Mouse (Mus musculus) left cerebral cortex, adult 2 months (tissue): ENCODE data around the gene Ssb. TPM values are rescaled to one million over a fixed set of nuclear protein-coding genes. Genes with fewer than 3 reads are reported as not detected.
"Not testable (repeated sequence)": the region's sequence is repeated elsewhere in the genome, so short reads cannot be mapped to it uniquely, and the experiment has no call there.

Source experiments
- DNase-seq, 2 experiments: peaks; one replicate each; pipeline ENCODE4 v3.0.0; 2021 to 2022; ENCODE audit warnings: low spot score in 2 of 2, mixed read lengths in 1 of 2; ENCODE audit errors: extremely low spot score in 1 of 2
- H3K27ac ChIP-seq: fragments of 200-600 bp; 2 replicates; pipeline ENCODE4 v1.8.1; 2022
- H3K4me3 ChIP-seq: fragments of 200-600 bp; 2 replicates; pipeline ENCODE4 v1.8.1; 2022
- CTCF ChIP-seq: fragments of 200-600 bp; IDR thresholded peaks from 2 replicates; pipeline ENCODE4 v1.8.1; 2022; ENCODE audit warnings: antibody characterized with exemption, mild to moderate bottlenecking, moderate library complexity
- intact Hi-C: fragments of 180-260 bp; cut with DNase I; formaldehyde crosslinking; loops from one replicate; pipeline ENCODE4 v1.15.1; 2025
- total RNA-seq, 2 experiments: library from RNA; stranded (reverse); gene quantifications; 2 replicates each; pipeline ENCODE4 v1.2.3; 2021

The Ssb gene
- total RNA-seq, 2 experiments from 2014 or later: 108 to 115 TPM

DNA sequence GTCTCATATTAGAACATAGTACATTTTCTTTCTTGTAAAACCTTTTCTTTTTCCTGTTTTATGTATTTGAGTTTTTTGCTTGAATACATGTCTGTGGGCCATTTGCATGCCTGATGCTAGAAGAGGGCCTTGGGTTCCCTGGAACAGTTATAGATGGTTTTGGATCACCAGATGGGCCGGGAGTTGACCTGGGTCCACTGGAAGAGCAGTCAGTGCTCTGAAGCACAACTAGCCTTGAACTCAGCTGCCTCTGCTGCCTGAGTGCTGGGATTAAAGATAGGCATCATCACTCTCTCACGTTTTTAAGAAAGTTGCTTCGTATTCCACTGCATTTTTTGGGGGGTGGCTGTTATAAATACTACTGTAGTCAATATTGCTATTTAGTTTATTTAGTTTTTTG is 42.2 kb downstream of the Ssb start:
- intact Hi-C loops: no loop called here
- Histone ChIP-seq H3K4me3 (no peak overlapping the region), H3K27ac (no peak overlapping the region)
- no peak for DNase-seq
- no peak for TF ChIP-seq CTCF

GRCm38 (mm10) chr2:69907394-69907793 is 46.0 kb downstream of the Ssb start:
- DNase-seq, H3K4me3 ChIP-seq, H3K27ac ChIP-seq, intact Hi-C loops: not testable (repeated sequence)

DNA sequence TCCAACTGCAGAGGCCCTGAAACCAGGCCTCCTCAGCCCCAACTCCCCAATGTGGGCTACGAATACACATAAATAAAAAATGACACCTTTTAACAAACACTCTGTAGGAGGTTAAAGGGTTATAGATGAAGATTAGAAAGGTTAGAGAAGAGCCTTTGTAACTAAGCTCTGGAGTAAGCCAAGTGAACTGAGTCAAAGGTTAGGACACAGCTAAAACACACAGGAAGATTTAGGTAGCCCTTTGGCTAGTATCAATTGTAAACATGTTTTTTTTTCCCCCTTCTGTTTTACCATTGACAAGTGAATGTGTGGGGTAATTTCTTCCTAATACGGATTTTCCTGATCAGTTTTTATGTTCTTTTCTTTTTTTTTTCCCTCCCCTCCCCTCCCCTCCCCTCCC is 51.4 kb downstream of the Ssb start:
- intact Hi-C loops: no loop called here
- H3K27ac ChIP-seq: no peak overlapping the region

GRCm38 (mm10) chr2:69917301-69917700 is 55.9 kb downstream of the Ssb start:
- Histone ChIP-seq H3K27ac (no peak overlapping the region), H3K4me3 (no peak overlapping the region)
- TF ChIP-seq CTCF: no peak
- intact Hi-C loops: no loop called here
- no peak for DNase-seq

More for the DNA sequence above, 51.4 kb downstream of the Ssb start:
- H3K4me3 ChIP-seq: no peak overlapping the region
- no peak for DNase-seq
- no peak for TF ChIP-seq CTCF

Other genes with a start within 250 kb of the Ssb start
- gene Bbs5, start 214.4 kb upstream of the Ssb start, total RNA-seq: 10 to 100 TPM; 23.5 to 28.4 TPM
- under 1 TPM; 0.75 to 0.84 TPM for gene Klhl41, start 191.4 kb upstream of the Ssb start, total RNA-seq
- 10 to 100 TPM; 15.5 to 16.3 TPM for gene Fastkd1, start 148.0 kb upstream of the Ssb start, total RNA-seq
- 10 to 100 TPM; 65.4 to 79.5 TPM for gene Ppig, start 139.0 kb upstream of the Ssb start, total RNA-seq
- 1 to 10 TPM; 2.8 to 3.3 TPM for gene Ccdc173, start 72.0 kb upstream of the Ssb start, total RNA-seq
- gene Phospho2, start 71.9 kb upstream of the Ssb start, total RNA-seq: 10 to 100 TPM; 23.3 to 25.1 TPM
- 10 to 100 TPM; 49.2 to 53.7 TPM for gene Klhl23, start 39.6 kb upstream of the Ssb start, total RNA-seq
- 10 to 100 TPM; 13.5 to 15.2 TPM for gene Mettl5, start 24.1 kb downstream of the Ssb start, total RNA-seq
- gene Ubr3, start 35.7 kb downstream of the Ssb start, total RNA-seq: 100 to 1,000 TPM; 134 to 137 TPM
- gene Myo3b, start 177.6 kb downstream of the Ssb start, total RNA-seq: under 1 TPM; 0.61 to 0.72 TPM